Mouse (Mus musculus): ENCODE measurements around the gene Tmtc1. TPM values are rescaled to one million over a fixed set of nuclear protein-coding genes. Genes with fewer than 3 reads are reported as not detected.

Tmtc1 gene
- total RNA-seq, 1 experiment from 2014 or later = under 0.01 TPM

DNA sequence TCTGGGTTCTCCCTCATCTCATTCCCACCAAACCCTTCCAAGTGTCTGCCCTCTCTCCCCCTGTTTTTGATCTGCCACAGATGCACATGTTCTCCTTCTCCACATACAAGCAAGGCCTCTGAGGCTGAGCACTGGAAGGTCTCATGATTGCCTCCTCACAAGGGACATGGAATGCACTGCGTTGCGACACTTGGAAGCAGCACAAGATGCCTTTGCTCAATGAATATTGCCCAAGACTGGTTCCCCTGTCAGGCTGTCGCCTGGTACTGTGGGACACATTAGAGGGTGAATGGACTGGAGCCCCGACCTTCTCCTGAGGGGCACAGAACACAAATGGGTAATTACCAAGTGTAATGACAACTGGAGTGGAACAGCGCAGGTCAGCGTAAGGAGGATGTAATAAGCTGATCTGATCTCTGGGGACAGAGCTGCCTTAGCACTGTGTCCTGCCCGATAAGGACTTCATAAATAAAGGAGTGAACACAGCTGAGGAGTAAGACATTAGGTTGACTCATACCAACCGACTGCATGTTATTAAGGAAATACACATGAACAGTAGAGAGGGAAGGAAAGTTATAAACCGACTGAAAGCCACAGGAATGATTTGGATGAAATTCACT is 62.9 kb downstream of the Tmtc1 start:
- ATAC-seq (replicated peaks; ENCODE audit: low read depth, poor library complexity, severe bottlenecking) = no peak

- ATAC-seq (replicated peaks; ENCODE audit: low read depth, poor library complexity, severe bottlenecking) = no peak
Observed at GRCm38 (mm10) chr6:148375618-148376209, 68.5 kb downstream of the Tmtc1 start.

DNA sequence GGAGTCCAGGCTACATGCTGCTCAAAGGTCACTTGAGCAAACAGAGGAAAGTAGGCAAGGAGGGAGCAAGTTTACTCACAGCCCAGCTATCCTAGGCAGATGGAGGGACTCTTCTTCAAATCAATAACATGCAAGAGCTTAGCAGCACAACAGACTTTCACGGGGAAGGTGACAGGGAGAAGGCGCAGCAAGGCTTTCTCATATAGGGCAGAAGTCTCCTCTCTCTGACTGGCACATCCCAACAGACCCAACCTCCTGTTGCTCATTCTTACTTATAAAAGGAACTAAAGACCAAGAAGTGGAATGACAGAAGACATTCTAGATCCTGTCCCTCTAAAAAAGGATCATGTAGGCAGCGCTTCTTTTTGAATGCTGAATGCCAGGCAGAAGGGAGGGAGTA is 69.2 kb downstream of the Tmtc1 start:
- ATAC-seq (replicated peaks; ENCODE audit: low read depth, poor library complexity, severe bottlenecking) = no peak

DNA sequence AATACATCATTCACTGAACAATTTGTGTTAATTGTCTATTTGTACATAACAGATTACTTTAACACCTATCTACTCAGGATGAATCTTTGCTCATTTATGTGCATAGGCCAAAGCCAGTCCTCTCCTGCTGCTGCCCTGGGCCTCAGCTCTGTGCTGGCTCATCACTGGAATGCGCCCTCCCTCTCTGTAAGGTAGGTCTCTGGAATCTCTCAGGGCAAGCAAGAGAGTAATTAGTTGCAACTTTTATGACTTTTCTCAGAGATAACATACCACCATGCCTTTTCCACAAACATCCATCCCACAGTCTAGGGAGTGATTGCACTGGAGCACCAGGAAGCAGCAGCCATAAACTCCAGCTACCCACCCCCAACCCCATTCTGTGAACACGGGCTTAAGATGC is 70.7 kb downstream of the Tmtc1 start:
- no peak for ATAC-seq (replicated peaks; ENCODE audit: low read depth, poor library complexity, severe bottlenecking)

- ATAC-seq (replicated peaks; ENCODE audit: low read depth, poor library complexity, severe bottlenecking) = peak; percentile 80
Observed at GRCm38 (mm10) chr6:148371223-148371622, 73.0 kb downstream of the Tmtc1 start.

- no peak for ATAC-seq (replicated peaks; ENCODE audit: low read depth, poor library complexity, severe bottlenecking)
Observed at GRCm38 (mm10) chr6:148367094-148367539, 77.1 kb downstream of the Tmtc1 start.

DNA sequence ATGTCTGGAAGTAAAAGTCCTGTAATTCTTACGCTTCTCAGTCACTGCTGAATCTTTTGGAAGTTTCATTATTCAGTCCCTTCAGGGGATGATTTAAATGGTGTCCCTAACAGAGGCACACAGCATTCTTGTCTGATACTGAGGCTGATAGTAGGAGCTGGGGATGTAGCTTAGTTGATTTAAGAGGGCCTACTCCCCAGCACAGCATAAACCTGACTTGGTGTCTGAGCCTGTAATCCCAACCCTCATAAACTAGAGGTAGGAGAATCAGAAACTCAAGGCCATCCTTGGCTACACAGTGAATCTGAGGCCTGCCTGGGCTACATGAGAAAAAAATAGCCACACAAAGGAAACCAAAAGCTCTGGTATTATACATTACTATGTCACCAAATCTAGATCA is 77.6 kb downstream of the Tmtc1 start:
- no peak for ATAC-seq (replicated peaks; ENCODE audit: low read depth, poor library complexity, severe bottlenecking)

DNA sequence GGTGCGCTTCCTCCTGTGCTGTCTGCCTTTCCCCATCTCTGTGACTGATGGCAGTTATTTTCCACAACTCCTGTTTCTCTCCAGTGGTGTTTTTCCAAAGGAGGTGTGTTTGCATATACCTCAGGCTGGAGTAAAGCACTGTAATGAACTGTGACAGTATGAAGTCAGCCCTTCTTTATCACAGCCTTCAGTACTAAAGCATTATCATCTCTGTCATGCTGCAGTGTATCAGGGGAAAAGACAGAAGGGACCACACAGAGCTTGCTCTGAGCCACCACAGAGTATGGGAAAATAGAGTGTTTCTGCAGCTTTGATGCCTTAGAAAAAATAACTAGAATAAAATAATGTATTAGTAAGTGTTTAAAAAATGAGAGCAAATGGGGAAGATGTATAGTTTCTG is 81.0 kb downstream of the Tmtc1 start:
- no peak for ATAC-seq (replicated peaks; ENCODE audit: low read depth, poor library complexity, severe bottlenecking)

GRCm38 (mm10) chr6:148362475-148362874 is 81.7 kb downstream of the Tmtc1 start:
- ATAC-seq (replicated peaks; ENCODE audit: low read depth, poor library complexity, severe bottlenecking) = no peak

DNA sequence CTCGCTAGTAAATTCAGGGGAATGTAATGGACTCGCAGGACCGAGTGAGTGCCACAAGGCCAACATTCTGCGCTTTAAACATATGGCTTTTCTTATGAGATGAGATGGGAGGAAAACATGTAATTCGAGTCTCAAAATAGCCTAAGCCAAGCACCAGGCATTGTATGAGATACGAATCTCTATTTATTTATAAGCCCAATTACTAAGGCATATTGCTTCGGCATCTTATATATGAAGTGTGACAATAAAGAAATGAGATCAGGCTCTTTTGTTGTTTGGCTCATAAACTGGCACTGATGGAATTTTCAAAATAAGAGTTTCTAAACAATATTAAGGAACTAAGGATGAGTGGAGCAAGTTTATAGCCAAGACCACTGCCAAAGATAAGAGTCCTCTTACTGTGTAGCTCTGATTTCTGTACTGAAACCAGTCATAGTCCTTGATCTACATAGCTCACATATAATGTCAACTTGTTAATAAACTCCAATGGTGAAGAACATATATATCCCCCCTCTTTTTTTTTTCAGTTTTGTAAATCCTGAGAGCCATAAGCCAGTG is 84.8 kb downstream of the Tmtc1 start:
- ATAC-seq (replicated peaks; ENCODE audit: low read depth, poor library complexity, severe bottlenecking) = no peak

DNA sequence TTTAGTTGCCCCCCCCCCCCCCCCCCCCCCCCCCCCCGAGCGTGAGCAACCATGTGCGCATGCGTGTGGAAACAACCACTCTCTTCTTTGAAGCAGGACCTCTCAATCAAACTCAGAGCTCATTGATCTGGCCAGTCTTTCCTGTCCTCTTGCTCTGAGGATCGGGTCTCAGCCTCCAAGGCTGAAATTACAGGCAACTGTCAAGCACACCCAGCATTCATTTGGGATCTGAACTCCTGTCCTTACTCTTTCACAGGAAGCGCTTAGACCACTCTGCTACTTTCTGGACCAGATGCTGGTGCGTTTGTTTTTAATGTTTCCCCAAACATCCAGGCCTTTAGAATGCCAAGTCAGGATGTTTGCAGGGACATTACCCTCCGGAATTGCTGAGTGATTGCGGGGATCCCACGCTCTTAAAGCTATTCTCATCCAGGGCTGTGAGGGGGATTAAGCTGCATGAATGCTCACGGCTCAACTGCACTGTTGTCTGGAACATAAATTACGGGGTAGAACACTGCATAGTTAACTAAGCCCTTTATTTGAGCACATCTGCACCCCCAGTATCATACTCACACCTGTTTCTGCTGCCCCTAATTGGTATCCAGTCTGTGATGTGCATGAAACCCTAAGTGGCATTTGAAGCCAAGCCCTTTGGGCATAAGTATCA is 85.5 kb downstream of the Tmtc1 start:
- no peak for ATAC-seq (replicated peaks; ENCODE audit: low read depth, poor library complexity, severe bottlenecking)

DNA sequence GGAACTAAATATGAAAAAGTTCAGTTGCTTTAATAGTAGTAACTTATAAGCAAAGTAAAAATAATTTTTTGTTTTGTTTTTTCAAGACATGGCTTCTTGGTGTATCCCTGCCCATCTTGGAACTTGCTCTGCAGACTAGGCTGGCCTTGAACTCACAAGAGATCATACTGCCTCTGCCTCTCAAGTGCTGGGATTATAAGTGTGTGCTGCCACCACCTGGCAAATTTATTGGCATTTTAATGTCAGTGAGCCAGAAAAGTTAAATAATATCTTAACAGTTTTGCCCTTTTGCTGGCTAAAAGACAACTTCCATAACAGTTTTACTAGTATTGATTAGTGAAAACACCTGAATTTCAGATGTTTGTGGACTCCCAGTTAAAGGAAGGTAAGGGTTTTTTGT is 88.0 kb downstream of the Tmtc1 start:
- no peak for ATAC-seq (replicated peaks; ENCODE audit: low read depth, poor library complexity, severe bottlenecking)

DNA sequence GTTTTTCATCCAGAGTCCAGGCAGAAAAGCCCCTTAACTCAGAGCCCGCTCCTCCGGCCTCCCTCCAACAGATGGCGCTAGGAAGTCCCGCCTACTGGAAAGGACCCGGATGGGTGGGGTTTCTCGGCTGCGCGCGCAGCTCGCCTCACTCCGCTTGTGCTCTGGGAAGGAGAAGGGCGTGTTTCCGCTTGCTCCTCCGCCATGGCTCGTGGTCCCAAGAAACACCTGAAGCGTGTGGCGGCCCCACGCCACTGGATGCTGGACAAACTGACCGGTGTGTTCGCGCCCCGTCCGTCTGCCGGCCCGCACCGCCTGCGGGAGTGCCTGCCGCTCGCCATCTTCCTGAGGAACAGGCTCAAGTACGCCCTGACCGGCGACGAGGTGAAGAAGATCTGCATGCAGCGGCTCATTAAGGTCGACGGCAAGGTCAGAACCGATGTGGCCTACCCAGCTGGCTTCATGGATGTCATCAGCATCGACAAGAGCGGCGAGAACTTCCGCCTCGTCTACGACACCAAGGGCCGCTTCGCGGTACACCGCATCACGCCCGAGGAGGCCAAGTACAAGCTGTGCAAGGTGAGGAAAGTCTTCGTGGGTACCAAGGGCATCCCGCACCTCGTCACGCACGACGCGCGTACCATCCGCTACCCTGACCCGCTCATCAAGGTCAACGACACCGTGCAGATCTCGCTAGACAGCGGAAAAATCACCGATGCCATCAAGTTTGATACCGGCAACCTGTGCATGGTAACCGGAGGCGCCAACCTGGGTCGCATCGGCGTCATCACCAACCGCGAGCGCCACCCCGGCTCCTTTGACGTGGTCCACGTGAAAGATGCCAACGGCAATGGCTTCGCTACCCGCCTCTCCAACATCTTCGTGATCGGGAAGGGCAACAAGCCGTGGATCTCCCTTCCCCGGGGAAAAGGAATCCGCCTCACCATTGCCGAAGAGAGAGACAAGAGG is 89.4 kb downstream of the Tmtc1 start:
- ATAC-seq (replicated peaks; ENCODE audit: low read depth, poor library complexity, severe bottlenecking) = peak; percentile 59

GRCm38 (mm10) chr6:148354151-148354508 is 90.1 kb downstream of the Tmtc1 start:
- ATAC-seq (replicated peaks; ENCODE audit: low read depth, poor library complexity, severe bottlenecking) = no peak

DNA sequence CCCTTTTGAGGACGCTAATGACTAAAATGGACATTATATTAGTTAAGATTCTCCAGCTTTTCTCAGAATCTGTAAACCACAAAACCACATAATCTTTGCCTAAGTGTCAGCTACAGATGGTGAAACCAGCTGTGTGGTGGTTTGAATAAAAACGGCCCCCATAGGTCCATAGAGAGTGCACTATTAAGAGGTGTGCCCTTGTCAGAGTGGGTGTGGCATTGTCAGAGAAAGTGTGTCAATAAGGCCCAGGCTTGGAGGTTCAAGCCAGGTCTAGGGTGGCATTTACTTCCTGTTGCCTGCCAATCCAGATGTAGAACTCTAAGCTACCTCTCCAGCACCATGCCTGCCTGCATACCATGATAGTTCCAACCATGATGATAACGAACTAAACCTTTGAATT is 99.2 kb downstream of the Tmtc1 start:
- ATAC-seq (replicated peaks; ENCODE audit: low read depth, poor library complexity, severe bottlenecking) = peak; percentile 63

GRCm38 (mm10) chr6:148342191-148342590 is 102.0 kb downstream of the Tmtc1 start:
- ATAC-seq (replicated peaks; ENCODE audit: low read depth, poor library complexity, severe bottlenecking) = no peak

DNA sequence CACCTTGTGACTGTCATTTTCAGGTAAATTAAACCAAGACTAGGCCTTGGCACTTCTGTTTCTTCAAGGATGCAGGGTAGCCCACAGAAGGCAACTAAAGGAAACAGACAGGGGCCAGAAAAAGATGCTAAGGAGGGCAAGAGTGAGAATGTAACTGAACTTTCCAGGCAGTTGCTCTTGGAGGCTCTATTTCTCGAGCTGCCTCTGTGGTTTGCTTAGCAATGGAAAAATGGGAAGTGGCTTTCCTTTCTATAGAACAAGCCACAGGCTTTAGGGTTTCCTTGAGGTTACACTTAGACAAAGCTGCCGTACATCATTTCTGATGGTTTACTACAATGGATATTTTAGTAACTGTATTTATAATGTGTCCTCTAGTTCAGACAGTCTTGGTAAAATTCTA is 102.4 kb downstream of the Tmtc1 start:
- peak; percentile 88 for ATAC-seq (replicated peaks; ENCODE audit: low read depth, poor library complexity, severe bottlenecking)

DNA sequence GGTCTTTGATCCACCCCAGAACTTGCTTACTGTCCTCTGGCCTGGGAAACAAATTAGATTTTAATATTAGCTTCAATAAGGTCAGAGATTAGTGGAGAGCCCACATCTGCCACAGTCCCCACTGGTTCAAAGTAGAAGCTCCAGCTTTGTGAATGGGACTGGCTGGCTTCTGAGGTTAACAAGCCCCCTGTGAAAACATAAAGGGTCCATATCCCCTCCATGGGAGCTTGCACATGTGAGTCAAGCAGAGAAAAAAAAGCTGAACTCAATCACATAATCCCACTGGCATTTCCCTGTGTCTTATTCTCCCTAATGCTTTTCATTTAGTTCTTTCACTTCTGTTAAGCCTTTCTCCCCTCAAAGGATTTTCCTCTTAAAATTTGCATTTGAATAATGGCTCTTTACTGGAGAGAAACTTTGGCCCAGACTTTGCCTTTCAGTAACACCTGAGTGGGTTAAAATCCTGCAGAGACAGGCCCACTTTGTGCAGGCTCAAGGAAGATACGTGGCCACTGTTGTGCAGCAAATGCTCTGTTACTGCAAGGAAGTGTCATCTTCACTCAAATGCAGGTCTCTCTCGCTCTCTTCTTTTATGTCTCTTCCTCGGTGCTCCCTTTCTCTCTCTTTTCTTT is 105.7 kb downstream of the Tmtc1 start:
- ATAC-seq (replicated peaks; ENCODE audit: low read depth, poor library complexity, severe bottlenecking) = no peak

DNA sequence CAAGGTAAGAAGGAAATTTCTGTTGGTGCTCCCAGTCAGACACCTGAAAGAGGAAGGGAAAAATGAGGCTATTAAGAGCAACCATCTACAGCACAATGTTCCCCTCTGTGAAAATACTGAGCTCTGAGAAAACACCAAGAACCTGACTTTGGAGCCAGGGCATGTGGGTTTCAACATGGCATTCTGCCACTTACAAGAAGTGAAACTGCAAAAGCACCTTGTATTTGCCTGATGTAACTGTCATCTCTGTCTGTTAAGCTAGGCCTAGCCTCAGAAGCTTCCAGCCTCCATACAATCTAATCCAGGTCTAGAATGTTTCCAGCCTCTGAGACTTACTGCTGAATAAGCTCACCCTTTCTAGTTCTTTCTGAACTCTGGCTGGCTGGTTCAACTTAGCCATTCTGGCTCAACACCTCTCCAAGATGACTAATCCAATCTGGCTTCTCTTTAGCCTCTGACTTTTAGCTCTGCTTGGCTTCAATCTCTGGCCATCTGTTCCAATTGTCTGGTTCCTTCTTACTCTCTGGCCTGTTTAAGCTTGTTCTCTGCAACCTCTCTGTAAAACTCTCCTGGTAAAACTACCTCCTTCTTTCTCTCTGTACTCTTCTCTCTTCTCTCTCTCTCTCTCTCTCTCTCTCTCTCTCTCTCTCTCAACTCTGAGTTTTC is 107.8 kb downstream of the Tmtc1 start:
- peak; percentile 67; the same call in 1 of the 2 replicates for ATAC-seq (replicated peaks; ENCODE audit: low read depth, poor library complexity, severe bottlenecking)
